Mouse (Mus musculus) c-Kit-positive CD71-positive TER-119-positive erythroid progenitor cells, embryonic 14.5 days (primary cell): ENCODE results near the gene Lrp1.
A peak's percentile ranks its signal among the peaks of the same experiment; 100 is the strongest.

Source experiments
- DNase-seq: peaks from one replicate; pipeline ENCODE4 v3.0.0-alpha.2; 2013; ENCODE audit warnings: low spot score

The Lrp1 gene

DNA sequence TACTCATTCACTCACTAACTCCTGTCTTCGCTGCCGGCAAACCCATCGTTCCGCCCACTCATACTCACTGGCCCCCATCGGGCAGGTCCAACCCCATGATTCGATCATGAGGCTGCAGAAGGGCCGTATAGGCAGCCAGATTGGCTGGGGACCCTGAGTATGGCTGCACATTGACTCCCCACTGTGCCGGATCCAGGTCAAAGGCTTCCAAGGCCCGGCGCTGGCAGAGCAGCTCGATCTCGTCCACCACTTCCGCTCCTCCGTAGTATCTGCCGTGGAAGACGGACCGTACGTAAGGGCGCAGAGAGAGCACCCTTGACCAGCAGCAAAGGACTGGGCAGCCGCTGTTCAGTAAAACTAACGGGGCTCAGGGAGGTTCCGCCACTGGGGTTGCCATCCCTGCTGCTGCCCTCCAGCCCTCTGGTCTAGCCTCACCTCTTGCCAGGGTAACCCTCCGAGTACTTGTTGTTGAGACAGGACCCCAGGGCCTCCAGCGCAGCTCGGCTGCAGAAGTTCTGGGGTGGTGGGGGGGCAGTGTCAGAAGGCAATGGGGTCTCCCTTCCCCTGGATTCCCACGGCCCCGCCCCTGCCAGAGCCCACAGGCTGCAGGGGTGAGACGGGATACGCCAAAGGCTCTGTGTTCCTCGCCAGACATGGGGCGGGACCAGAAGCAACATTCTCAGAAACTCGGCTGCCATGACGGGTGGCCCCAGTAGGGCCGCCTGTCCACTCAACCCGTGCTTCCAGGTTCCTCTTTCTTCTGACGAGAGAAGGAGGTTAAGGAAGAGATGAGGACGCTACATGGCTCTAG is 100.8 kb downstream of the Lrp1 start:
- no peak for DNase-seq

DNA sequence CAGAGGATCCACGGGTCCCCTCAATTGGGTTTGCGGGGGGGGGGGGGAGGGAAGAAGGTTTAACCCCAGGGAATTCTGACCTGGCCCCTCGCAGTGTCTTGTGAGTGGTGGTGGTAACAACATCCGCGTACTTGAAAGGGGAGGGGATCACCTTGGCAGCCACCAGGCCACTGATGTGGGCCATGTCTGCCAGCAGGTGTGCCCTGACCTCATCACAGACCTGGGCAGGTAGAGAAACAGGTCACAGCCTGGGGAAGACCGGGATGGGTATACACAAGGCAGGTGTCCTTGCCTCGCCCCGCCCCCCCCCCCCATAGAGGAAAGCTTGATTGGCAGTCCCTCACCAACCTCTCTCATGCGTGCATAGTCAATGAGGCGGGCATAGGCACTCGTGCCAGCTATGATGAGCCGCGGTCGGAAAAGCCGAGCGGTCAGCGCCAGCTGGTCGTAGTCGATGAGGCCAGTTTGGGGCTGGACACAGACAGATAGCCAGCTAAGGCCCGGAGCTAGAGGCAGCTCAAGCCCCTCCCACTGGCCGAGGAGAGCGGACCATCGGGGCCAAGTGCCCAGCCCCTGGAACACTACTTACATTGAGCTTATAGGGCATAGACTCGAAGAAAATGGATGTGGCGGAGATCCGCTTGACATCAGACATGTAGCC is 101.8 kb downstream of the Lrp1 start:
- DNase-seq = no peak

DNA sequence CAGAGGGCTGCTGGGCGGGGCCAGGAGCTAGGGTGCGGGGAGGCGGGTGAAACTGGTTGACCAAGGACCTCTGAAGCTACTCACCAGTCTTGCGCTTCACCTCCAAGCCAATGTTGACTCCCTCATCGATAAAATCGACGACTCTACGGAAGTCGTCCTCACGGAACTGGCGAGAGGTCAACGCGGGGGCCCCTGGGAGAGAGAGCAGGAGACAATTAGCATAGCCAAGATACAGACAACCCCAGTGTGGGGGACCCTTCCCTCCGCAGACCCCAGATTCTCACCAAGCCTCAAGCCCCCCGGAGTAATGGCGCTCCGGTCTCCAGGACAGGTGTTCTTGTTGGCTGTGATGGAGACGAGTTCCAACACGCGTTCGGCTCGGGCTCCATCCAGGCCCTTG is 103.0 kb downstream of the Lrp1 start:
- DNase-seq = no peak

DNA sequence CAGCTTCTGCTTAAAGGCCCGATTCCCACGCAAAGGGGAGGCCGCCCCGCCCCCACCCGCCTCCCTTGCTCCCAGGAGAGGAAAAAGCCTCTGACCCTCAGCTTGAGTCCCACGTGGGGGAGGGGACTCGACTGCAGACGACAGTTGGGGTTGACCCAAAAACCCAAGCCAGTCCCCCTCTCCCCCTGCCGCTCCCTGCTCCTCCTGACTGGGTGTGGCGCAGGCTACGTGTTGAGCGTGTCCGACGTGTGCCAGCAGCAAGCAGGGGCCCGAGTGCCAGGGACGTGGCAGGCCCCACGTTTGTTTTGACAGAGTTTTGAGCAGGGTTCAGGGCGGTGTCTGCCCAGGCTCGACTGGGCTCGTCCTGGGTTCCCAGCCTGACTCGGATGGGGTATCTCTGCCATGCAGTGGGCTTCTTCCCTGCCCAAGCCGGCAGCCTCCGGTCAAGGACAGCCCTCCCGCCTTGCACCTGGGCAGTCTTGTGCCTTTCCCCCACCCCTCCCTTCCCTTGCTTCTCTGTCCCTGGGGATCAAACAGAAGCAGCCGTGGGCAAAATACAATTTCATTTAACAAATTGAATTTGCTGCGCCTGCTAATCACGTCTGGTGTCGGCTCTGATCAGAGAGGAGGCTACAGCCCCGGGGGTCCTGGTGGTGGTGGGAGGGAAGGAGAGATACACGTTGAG is 104.2 kb downstream of the Lrp1 start:
- DNase-seq = no peak

DNA sequence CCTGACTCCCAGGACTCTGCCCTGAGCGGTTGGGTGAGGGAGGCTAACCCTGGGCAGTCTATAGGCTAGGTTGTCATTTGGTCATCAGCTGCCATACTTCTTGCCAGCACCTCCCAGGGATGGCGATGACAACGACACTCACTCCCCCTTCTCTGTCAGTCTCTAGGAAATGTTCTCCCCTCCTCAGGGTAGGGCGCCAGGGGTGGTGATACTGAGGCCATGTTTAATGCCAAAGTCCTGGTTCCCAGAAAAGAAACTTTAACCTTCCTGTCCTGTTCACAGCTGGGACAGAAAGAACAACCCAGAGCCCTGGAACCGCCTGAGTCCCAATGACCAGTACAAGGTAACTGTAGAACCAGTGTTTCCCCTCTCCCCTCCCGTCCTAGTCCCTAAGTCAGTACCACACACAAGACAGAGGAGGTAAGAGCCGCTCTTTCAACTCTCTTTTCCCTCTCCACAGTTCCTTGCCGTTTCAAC is 104.9 kb downstream of the Lrp1 start:
- DNase-seq = no peak

DNA sequence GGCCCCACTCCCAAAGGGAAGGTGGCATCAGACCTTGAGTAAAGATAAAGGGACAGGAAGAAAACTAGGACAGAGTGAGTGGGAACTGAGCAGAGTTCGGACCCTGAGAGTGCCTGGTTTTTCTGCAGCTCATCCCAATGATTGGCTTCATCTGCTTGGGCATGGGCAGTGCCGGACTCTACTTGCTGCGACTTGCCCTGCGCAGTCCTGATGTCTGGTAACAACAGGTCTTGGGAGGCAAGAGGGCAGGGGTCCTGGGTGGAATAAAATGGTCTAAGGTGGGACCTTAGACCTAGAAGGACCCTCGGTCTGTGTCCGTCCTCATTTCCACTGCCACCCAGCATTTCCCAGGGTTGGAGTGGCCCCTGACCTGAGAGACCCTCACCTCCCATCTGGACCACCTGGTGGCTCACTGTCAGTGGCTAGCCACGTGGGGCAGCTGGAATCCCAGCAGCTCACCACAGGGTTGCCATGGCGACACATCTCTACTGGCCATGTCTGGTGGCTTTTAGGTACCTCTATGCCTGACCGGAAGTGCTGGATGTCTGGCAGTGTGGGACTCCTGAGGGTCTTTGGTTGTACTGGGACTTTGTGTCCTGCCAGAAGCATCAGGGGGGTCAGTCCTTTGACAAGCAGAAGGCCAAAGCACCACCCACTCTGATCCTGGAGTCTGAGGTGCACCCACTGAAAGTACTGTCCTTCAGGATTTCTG is 105.5 kb downstream of the Lrp1 start:
- DNase-seq = no peak

DNA sequence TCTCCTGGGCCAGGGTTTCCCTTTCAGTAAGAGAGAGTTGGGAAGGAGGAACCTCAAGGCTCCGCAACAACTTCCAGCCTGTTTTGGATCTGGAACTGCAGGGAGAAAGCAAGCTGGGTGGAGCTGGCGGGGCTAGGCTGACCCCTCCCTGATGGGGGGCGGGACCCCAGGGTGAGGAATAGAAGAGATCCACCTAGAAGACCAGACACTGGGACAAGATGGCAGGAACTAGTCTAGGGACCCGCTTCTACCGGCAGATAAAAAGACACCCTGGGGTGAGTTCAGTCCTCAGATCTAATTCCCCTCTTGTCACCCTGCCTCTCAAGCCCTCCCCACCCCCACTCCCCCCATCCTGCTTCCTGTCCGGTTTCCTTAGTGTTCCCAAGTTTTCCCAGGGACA is 106.2 kb downstream of the Lrp1 start, which contains the start of gene Ndufa4l2:
Gene Ndufa4l2 (plus strand): TSS at position 204 of the 400 bp plus-strand sequence.
- DNase-seq = no peak

DNA sequence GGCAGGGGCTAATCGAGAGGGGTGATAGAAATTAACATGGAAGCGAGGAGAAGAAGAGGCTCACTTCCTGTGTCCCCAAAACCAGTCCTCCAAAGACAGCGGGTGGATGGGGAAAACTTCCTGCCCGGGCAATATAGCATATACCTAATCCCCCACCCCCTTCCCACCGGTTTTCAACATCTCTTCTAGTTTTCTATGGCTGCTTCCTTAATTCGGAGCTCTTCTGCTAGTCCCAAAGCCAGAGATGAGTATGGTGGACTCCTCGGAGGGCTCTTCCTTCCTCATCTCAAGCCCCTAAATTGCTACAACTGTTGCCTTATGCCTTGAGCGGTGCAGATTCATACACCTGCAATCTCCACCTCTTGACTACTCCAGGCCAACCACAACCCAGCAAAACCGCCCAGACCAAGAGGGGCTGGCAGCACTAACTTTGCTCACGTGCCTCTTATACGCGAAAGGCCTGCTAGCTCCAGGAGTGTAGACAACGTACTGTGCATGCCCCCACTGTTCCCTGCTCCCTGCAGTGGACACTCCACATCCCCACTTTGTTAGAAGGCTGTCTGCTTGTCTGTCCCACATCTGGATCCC is 106.7 kb downstream of the Lrp1 start:
- DNase-seq = no peak

DNA sequence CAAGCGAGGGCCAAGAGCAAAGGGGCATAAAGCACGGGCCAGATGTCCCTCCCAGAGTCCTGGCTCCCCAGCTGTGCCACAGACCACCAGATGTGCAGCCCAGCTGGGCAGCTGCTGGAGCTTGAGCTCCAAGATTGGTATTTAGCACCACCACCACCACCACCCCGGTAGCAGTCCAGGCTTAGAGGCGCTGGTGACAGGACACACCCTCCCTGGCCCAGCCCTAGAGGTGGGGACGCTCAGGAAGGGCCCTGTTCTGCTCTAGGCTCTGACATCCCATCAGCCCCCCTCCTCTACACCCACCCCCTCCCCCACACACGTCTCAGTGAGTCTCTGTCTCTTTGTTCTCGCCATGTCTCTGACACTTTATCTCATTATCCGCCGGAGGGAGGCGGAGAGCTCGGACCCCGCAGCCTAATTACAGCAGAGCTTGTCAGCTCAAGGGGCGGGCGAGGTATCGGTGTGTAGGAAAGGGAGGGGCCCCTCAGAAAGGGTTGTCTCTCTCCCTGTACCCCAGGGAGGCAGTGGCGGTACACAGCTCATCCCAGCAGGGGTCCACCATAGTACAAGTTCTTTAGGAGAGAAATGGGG is 107.4 kb downstream of the Lrp1 start:
- no peak for DNase-seq

DNA sequence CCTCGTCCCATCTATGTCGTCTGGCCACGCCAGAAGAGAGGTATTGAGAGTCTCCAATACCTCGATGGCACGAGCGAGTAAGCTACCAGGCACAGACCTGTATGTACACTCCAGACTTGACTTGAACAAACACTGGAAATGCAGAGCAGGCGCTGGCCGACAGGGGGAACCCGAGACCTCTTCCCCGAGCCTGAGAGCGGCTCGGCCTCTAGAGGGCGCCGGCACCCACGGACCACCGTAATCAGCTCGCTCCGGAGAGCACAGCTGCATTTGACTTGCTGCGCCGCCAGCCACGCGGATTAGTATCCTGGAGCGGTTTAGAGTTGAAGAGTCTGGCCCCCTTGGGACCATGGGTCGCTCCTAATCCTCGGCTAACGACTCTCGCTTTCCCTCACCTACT is 108.1 kb downstream of the Lrp1 start:
- DNase-seq = peak; percentile 91

DNA sequence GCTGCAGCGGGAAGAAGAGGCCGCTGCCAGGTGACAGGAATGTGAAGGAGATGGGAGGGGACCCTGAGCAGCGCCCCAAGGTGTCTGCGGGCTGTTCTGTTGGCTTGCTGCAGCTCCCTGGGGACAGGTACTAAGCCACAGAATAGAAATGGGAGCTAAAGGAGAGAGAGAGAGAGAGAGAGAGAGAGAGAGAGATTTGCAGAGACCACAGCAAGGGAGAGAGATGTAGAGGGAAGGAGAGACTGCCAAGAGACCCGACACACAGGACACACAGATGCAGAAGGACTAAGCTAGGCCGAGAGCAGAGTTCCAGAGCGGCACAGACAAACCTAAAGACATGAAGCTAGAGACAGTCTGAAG is 108.7 kb downstream of the Lrp1 start:
- no peak for DNase-seq

DNA sequence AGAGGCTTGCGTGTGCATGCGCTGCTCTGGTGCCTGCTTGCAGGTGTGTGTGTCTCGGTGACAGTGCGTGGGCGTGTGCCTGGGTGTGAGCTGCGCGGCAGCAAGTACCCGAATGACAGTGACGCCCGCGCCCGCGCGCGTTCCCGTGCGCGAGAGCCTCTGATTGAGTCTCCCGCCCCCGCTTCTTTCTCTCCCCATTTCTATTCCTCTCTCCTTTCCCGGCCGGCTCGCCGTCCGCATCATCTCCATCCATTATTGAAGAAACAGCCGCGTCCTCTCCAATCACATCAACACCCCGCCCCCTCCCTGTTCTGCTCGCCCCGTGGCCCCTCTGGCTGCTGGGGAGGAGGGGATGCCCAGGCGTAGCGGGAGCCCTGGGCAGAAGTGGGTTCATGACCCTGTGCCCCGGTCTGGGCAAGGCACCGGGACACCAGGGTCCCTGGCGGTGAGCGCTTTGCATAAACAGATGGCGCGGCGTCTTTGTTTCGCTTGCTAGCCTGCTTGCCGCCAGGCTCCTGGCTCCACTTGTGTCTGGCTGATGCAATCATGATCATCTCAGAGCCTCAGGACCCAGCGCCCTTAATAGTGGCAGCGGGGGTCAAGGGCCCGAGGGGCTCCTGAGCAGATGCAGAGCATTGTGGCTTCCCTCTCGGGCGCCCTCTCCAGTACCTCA is 109.2 kb downstream of the Lrp1 start:
- DNase-seq = no peak

DNA sequence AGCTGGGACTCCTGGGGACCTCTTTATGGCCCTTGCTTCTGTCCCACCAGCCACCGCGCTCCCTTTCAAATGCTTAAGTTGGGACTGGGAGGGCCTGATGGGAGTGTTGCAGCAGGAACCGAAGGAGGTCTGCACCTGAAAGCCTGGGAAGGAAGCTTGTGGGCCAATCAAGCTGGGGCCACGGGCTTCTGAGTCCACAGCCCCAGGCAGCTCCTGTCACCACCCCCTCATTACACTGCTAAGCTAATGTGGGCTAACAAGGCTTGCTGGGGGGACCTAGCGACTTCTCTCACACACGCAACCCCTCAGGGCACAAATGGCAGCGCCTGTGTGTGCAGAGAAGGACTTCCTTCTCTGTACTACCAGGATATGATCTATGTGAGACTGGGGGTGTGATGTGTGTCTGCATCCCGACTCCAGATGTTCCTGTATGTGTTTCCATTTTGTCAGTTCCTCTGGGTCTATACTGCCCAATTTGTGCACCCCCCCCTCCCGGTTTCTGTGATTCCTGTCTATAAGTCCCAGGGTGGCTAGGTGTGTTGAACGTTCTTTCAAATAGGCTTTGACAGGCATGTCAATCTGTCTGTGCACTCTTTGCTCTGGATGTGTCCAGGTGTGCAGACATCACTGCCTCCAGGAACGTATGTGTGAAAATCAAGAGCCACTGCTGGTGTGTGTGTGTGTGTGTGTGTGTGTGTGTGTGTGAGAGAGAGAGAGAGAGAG is 109.9 kb downstream of the Lrp1 start:
- no peak for DNase-seq

DNA sequence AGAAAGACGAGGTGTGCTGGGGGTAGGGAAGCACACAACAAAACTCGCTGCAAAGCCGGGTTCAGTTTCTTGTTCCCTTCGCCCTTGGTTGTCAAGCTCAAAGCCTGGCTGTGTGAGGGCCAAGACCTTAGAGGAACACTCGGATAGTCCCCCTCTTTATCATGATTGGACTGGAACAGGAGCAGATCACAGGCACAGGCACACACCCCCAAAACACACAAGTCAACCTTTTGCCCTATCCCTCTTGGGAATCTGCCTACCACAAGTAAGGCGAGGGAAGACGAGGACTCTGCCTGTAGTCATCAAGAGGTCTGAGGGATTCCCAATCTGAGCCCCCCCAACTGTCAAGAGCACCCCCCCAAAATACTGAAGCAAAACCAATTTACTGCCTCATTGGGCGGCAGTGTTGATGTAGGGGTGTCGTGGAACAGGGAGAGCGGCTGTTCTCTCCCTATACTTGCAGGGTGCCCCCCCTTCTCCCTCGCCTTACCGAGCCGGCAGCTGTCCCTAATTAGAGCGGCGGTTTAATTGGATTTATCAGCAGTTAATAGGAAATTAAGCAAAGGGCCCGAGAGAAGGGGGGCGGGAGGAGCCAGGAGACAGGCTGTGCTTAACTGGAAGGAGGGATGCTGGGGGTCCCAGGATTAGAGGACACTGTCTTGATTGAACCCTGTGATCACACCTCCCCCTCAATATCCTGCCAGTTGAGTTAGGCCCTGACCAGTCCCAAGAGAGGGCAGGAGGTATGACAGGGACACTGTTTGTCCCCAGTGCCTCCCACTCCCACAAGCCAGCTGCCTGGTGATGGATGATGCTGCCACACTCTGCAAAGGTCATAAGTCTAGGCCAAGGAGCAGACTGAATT is 110.9 kb downstream of the Lrp1 start:
- DNase-seq = no peak

DNA sequence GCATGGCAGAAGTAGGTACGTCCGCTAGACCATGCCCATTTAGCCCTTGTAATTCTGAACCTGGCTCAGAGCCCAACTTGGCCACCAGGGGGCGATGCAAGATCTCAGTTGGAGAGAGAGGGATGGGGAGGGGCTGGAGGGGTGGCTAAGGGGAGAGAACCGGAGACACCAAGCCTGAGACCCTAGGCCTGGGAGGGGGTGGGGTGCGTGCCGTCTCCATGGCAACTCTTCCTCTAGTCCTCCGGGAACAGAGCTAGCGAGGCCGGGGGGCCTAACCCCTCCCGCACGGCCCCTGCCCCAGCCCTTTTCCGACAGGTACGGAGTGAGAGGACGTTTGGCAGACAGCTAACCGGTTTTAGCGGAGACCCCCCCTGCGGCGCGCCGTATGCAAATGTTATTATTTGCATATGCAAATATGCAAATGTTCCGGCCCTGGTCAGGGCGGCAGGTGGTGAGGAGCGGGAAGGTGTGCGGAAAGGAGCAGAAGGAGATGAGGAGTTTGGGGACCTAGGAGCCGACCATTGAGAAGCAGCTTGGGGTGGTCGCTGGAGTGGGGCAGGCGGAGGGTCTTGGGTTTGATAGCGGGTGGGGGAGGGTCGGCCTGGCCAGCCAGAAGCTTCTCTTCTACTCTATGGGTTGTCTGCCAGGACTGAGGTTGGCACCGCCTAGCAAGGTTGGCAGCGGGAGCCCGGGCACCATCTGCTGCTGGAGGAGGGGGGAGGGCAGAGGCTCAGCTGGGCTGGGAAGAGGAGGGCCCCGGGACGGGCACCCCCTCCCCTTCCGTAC is 111.7 kb downstream of the Lrp1 start:
- peak; percentile 82 for DNase-seq

DNA sequence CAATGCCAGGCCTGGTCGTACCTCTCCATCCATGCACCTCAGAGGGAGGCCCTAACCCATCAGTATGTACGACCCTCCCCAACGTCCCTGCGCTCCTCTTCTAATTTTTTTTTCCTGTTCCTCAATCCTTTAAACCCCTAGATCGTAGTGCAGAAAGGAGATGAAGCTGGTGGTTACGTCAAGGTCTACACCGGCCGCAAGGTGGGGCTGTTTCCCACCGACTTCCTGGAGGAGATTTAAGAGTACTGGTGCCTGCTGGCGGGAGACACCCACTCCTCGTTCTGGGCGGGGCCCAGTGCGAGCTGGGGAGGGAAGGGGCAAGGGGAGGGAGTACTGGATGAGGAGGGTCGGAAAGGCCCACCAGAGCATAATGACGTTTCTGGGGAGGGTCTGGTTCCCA is 112.7 kb downstream of the Lrp1 start:
- peak; percentile 71 for DNase-seq

DNA sequence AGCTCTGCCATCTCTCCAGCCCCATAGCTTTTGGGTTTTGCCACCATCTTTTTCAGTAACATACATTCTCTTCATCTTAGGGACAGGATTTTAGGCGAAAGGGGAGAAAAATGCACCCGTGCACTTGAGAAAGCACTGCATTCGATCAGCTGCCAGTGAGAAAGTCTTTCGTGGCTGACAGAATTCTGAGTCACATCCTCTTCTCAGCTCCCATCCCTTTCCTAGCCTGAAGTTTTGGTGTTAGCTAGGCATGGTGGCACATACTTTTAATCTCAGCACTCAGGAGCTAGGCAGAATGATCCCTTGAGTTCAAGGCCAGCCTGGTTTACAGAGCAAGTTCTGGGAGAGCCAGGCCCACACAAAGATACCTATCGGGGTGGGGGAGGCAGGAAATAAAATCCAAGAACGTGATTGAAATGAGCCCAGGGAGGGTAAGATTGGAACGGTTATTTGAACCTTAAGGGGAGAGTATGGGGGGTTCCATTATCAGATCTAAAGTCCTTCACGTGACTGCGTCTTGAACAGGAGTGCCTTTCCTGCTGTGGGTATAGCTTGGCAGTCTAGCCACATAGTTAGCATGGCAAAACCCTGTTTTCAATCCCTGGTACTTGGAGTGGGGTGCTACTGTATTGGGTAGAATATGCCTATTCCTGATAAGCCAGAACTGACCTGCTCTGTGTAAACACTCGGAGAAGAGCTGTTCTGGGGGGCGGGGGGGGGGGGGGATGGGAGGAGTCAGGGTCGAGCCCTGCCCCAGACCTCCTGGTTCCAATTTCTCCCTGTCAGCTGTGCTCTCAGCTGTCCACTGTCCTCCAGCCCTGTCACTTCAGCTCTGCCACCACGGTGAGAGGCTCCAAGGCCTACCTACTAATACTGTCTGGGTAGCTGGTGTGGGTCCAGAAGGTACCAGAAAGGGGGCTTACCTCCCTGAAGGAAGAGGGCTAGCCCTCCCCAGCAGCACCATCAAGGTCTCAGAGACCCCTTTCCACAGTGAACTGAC is 119.8 kb downstream of the Lrp1 start, which contains the start of gene Stac3:
Gene Stac3 (plus strand): TSS at position 793 of the 1,000 bp plus-strand sequence.
- DNase-seq = no peak
